Mouse (Mus musculus): ENCODE results near the gene Narf.

Gene Narf

GRCm38 (mm10) chr11:121236564-121237344 is at the start of gene Narf:
TSS of gene Narf (plus strand) at chr11:121237253.
- peak; percentile 100 for DNase-seq

DNA sequence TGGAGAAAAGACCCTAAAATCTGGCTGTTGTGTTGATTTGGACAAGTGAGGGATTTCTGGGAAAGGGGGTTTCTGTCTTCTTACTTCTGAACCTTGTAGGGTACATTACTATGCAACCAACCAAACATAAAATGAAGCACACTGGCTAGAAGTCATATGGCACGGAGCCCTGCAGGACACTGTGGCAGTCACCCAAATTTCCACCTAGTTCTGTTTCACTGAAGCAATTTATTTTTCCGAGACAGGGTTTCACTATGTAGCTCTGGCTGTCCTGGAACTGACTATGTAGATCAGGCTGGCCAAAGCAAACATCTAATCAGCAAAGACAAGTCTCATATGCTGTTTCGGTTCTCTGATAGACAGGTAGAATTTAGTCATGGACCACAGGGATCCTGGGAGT is 47.4 kb upstream of the Narf start:
- peak; percentile 74 for DNase-seq

- no peak for DNase-seq
These were observed 44.3 kb upstream of the Narf start for GRCm38 (mm10) chr11:121192742-121193141.

DNA sequence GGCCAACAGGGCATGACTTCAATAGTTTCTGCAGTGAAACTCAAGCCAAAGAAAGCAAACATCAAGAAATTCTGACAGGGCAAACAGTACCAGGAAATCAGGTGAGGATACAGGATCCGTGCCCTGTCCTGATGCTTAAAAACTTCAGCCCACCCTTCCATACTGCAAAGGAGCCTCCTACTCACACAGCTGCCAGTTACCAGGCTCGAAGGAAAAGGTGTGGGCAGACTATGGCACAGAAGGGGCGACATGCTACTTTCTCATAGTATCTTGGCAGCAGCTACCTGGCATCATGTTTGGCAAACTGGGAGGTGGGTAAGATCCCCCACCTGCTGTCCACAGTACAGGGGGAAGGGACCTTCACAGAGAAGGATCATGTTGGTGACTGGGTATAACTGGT is 43.6 kb upstream of the Narf start:
- no peak for DNase-seq

DNA sequence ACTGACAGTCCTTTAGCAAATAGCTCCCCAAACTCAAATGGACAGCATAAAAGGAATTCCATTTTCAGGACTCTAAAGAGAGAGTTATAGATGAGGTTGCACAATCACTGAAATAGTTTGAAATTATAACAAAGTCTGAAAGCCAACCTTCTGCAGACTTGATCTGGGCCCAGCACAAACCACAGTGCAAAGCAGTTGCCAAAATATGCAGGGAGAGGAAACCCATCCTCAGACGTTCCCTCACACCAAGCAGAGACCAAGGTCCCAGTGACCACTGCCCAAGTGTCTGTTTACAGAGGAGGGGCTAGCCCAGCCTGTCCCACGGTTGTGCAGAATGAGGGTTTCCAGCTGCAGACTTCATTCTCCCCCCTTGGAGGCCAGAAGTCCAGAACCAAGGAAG is 38.4 kb upstream of the Narf start:
- DNase-seq = no peak

- DNase-seq = no peak
These were observed 37.2 kb upstream of the Narf start for GRCm38 (mm10) chr11:121199851-121200250.

DNA sequence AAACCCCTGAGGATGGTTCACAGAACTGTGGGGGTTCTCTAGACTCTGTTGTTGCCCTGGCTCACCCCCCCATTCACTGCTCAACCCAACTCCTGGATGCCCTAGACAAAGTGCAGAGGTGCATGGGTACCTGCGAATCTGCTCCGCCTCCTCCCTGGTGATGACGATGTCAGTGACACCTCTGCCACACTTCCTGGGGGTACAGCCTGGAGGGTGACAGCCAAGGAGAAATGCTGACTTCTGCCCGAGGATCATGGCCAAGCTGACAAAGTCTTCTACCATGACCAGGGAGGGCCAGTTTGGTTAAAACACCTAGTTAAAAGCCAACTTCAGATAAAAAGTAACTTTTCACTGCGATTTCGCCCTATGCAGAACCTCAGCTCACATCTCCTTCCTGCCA is 36.3 kb upstream of the Narf start:
- DNase-seq = no peak

GRCm38 (mm10) chr11:121201436-121202198 is 35.4 kb upstream of the Narf start:
- DNase-seq = peak; percentile 53

DNA sequence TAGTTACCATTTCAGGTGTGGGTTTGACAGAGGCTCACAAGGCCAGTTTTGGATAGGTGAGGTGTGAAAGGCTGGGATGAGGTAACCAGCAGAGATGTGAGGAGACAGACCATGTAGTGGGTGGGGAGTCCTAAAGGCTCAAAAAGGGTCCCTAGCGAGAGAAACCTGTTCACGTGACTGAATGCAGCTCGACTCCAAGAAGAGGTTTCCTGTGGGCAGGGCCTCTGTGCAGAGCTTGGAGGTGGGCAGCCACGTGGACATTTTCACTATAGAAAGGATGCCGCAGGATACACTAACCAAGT is 33.2 kb upstream of the Narf start:
- no peak for DNase-seq

GRCm38 (mm10) chr11:121204161-121205006 is 32.7 kb upstream of the Narf start, which contains the start of the genes Hexdc and Ogfod3:
TSS of gene Hexdc (plus strand) at chr11:121204433.
TSS of gene Ogfod3 (minus strand) at chr11:121204711.
- peak; percentile 95 for DNase-seq

DNA sequence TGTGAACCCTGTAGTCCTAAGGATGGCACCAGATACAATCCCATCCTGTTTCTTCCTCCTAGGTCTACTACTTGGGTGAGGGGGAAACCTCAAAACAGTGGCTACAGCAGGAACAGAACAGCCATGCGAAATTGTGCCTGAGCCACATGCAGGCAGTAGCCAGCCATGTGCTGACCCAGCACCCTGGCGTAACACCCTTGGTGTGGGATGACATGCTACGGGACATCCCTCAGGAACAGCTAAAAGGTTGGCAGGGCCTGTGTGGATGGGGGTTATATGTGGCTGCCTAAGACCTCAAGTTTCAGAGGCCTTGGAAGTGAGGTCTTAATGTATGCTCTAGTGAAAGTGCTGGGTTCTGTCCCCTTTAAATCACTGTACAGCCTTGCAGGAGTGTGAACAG is 20.2 kb upstream of the Narf start:
- DNase-seq = no peak

GRCm38 (mm10) chr11:121219776-121220175 is 17.3 kb upstream of the Narf start:
- DNase-seq = no peak

GRCm38 (mm10) chr11:121220771-121221170 is 16.3 kb upstream of the Narf start:
- peak; percentile 28 for DNase-seq

GRCm38 (mm10) chr11:121221321-121222010 is 15.6 kb upstream of the Narf start:
- DNase-seq = peak; percentile 75

DNA sequence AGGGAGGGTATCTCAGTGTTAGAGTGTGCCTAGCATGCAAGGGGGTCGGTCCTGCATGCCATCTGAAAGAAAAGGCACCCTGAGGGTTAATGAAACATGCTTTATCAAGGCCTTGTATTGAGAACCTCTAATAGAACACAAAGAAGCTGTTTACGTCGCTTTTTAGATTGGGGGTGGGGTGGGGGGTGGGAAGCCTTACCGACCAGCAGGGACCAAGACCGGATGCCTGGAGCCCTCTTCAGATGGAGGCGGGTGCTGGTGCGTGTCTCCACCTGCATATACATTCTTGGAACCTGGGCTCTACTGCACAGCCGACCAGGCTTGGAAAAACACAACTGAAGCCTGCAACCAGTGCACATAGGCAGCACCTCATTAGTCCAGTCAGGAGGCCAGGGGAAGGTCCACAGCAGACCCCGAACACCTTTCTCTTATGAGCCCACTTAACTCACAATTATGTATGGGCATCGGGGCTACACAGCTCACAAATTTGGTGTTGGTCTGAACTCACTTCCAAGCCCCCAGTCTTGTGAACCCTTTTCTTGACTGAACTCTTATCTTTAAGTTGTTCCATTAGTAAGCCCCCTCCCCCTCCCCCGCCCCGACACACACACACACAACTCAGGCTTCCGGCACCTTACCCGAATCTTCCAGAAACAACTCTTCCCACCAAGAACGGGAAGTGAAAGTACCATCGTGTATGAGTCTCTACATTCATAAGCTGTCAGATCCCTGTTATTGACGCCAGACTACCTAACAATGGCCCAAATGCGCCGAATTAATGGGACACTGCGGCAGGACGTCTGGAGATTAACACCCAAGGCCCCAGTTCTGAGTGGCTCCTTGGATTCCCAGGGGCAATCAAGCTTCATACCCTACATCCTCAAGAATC is 8.7 kb upstream of the Narf start:
- DNase-seq = peak; percentile 23

DNA sequence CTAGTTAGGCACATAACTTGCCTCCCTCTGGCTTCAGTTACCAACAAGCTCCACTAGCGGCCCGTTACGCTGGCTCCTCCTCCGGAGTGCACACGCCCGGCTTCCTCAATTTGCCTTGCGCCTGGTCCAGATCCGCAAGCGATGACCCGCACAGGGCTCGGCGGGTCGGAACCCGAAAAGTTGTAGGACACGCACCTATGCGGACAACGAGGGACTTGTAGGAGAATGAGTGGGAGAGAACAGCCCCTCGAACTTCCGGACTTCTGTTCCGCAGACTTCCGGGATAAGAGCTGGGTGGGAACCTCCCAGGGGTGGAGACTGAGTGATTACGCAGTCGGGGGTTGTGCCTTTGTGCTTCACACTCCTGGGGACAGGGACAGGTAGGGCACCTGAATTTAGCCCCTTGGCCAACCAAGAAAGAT is 8.0 kb upstream of the Narf start, which contains the start of gene Cybc1:
Cybc1 (minus strand) TSS at position 305 of the 422 bp plus-strand sequence.
- peak; percentile 79 for DNase-seq

- DNase-seq = no peak
These were observed 5.9 kb upstream of the Narf start for GRCm38 (mm10) chr11:121231191-121231590.

GRCm38 (mm10) chr11:121231628-121232291 is 5.3 kb upstream of the Narf start:
- DNase-seq = no peak

DNA sequence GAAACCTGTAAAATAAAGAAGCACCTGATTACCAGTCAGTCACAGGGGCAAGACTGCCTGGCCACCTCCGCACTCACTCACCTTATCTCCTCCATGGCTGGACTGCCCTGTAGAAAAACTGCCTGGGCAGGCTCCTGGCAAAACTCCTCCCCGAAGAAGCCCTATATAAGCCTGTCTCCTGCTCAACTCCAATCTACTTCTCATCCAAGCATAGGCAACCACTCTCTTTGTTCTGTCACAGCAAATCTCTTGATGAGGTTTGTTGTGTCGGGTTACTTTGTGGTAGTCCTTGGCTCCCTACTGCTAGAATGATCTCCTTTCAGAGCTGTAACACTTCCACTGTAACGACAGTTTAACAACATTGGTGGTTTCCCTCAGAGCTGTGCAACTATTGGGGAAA is 4.3 kb upstream of the Narf start:
- DNase-seq = no peak

DNA sequence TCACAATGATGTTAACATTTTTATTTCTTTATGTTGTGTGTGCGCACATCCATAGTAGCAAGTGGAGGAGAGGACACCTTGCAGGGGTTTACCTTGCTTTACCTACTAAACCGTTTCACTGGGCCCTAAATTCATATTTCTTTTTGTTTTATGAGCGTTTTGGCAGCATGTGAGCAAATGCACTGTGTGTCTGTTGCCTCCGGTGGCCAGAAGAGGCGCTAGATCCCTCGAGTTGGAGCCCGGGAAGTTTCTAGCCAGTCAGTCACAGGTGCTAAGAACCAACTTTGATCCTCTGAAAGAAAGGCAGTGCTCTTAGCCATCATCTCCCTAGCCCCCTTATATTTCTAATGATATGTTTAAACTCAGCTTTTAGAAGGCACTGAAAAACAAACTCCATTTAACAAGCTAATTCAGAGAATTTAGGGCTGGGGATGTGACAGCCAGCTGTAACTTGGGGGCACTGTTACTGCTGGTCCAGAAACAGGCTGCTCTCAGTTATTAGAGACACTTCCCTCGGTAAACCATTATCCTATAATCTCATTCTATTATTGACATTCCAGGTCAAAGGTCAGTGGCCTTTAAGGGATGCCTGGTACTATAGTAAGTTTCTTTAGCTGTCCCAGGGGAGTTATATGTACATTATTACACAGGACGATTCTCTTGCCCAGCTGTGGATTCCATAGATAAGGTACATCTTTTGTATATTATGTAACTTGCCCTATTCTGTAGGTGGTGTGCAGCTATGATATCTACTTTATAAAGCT is 1.4 kb upstream of the Narf start:
- DNase-seq = peak; percentile 68

Data from cerebellum, adult 9-10 months (tissue).